Mouse (Mus musculus): ENCODE data around the gene Plin5. TPM values are rescaled to one million over a fixed set of nuclear protein-coding genes. Genes with fewer than 3 reads are reported as not detected.
"Not testable (repeated sequence)": the region's sequence is repeated elsewhere in the genome, so short reads cannot be mapped to it uniquely, and the experiment has no call there.

The Plin5 gene
- total RNA-seq, 4 experiments from 2014 or later = 16.5 to 31.3 (median 22.8) TPM

DNA sequence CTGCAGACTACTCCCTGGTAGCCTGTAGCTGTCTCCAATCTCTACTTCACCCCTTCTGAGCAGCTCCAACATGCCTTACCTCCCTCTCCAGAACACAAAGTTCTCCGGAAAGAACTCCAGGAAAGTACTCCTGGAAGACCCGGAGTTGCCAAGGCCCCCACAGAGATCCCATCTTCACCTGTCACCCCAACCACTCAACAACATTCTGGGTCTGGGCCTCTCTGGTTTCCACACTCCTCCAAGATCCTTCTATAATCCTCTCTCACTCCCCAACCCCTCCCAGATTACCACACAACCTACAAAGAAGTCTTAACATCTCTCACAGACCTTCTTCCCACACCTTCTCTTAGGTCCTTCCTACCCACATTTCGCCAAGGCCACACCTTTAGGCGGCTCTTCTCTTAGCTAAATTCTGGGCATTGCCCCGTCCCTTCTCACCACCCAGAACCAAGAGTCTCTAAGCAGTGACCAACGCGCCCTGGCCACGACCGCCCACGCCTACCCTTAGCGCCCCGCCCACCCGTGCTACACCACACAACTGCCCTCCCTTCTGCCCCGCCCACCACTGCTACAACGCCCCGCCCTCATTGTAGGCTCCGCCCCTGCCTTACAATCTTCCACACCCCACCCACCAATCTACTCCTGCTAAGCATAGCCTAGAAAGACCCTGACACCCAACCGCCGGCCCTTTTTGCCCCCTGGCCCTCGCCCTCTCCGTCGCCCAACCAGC, 43.1 kb downstream of the Plin5 start:
- DNase-seq (ENCODE audit: low spot score in 2 of 2) = peak; percentile 74 to 77

DNA sequence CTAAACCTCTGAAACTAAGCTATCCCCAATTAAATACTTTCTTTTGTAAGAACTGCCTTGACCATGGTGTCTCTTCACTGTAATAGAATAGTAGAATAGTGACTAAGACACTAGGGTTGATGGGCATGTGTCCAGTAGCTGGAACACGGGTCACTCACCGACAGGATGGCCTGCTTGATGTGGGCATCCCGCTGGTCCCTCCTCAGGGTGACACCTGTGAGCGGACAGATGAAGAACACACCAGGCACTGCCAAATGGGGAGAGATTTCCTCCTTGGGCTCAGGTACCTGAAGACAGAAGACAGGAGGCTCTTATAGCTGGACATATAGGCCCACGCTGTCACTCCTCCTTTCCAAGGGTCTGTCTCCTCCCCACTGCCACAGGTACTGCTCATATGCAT, 45.2 kb downstream of the Plin5 start:
- no peak for DNase-seq (ENCODE audit: low spot score in 2 of 2)

DNA sequence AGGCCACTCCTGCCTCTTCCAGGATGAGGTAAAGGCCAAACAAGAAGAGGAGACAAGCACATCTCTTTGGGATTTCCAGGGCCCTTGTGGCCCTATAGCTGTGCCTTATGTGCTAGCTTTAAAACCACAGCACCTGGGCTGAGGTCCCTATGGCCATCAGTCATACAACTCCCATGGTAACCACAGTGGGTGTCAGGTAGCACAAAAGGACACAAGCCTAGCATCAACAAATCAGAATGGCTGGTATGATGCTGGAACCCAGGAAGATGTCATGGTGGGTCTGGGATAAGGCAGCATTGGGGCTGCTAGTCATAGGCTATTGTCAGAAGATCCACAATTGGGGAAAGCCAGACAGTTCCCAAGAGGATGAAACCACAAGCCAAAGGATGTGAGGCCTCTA, 46.3 kb downstream of the Plin5 start:
- no peak for DNase-seq (ENCODE audit: low spot score in 2 of 2)

DNA sequence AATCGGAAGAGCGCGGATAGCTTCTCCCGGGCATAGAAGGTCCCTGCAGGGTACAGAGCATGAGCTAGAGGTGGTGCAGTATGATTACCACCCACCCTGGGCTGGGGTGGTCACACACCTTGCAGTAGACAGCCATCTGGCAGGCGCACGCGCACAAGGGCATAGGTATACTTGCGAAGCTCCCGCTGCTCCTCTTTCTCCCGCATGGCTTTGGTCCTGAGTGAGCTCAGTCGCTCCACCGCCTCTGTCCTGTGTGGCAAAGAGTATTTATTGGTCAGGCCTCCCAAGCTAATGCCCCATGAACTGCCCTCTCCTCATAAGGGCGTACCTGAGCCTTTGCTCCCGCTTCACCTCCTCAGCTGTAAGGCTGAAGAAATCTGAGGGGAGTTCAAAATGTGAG, 48.3 kb downstream of the Plin5 start:
- no peak for DNase-seq (ENCODE audit: low spot score in 2 of 2)

DNA sequence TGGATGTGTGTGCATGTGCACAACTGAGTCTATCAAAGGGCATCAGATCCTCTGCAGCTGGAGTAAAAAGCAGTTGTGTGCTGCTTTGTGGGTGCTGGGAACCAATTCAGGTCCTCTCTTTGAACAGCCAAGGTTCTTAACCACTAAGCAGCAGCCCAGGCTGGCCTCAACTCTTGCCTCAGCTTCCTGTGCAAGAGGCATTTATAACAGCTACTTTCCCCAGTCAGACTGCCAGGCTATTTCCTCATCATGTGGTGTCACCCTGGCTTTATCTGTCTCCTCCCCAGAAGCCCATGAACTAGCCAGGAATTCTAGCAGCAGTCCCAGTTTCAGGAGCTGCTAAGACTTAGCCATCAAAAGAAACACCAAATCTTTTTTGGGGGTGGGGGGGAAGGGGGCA, 50.9 kb downstream of the Plin5 start:
- DNase-seq (ENCODE audit: low spot score in 2 of 2) = no peak

DNA sequence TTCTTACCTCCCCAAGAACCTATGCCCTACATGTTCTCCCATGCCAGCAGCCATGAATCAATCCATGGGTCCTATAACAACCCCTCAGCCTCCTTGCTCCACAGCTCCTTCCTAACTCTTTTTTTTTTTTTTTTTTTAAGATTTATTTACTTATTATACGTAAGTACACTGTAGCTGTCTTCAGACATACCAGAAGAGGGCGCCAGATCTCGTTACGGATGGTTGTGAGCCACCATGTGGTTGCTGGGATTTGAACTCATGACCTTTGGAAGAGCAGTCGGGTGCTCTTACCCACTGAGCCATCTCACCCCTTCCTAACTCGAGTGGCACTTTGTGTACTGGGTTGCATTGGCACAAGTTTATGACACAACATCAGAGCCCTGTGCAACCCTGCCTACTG, 51.7 kb downstream of the Plin5 start:
- not testable (repeated sequence) for DNase-seq (ENCODE audit: low spot score in 2 of 2)

DNA sequence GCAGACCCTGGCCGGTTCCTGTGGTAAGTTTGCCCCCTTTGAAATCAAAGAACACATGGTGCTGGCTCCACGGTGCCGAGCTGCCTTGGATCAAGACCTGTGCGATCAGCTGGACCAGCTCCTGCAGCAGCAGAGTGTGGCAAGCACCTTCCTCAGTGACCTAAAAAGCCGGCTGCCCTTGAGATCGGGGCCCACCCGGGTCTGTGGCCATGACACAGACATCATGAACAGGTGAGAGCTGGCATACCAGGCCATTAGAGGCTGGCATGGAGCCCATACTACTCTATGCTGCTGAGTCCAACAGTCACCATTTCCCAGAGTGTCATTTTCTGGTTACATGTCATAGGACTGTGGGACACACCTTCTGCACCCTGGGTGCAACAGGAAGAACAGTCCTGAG, 55.3 kb downstream of the Plin5 start:
- no peak for DNase-seq (ENCODE audit: low spot score in 2 of 2)

Other genes with a start within 250 kb of the Plin5 start
- gene Zfp119a, start 238.7 kb downstream of the Plin5 start, total RNA-seq (2022) = 1 to 10 TPM; 3.5 to 4.4 (median 4.1) TPM
- gene Zfp959, start 225.5 kb downstream of the Plin5 start, total RNA-seq (2022) = 1 to 10 TPM; 2.5 to 3.1 (median 2.9) TPM
- 1 to 10 TPM; 3.9 to 4.3 (median 3.9) TPM for gene Zfp119b, start 168.1 kb downstream of the Plin5 start, total RNA-seq (2022)
- not detected for gene Ebi3, start 165.0 kb downstream of the Plin5 start, total RNA-seq (2022)
- 1 to 10 TPM; 7.0 to 9.1 (median 8.1) TPM for gene Yju2, start 158.5 kb downstream of the Plin5 start, total RNA-seq (2022)
- gene Shd, start 147.1 kb downstream of the Plin5 start, total RNA-seq (2022) = under 1 TPM in 2 of 4 experiments, not detected in 2; 0.31 TPM
- gene Fsd1, start 131.1 kb downstream of the Plin5 start, total RNA-seq (2022) = not detected
- 1 to 10 TPM; 1.7 to 3.2 (median 2.6) TPM for gene Stap2, start 112.0 kb downstream of the Plin5 start, total RNA-seq (2022)
- gene Mpnd, start 111.9 kb downstream of the Plin5 start, total RNA-seq (2022) = 10 to 100 TPM; 41.3 to 55.2 (median 42.4) TPM
- 1 to 10 TPM; 5.5 to 8.9 (median 7.6) TPM for gene Sh3gl1, start 81.0 kb downstream of the Plin5 start, total RNA-seq (2022)
- gene Chaf1a, start 77.2 kb downstream of the Plin5 start, total RNA-seq (2022) = 1 to 10 TPM in 1 of 4 experiments, under 1 TPM in 3; 0.47 to 1.6 (median 0.75) TPM
- gene Ubxn6, start 42.6 kb downstream of the Plin5 start, total RNA-seq (2022) = 10 to 100 TPM; 66.1 to 85.8 (median 74.4) TPM
- 10 to 100 TPM; 23.6 to 26.7 (median 26.0) TPM for gene Hdgfl2, start 38.0 kb downstream of the Plin5 start, total RNA-seq (2022)
- gene Plin4, start 7.8 kb downstream of the Plin5 start, total RNA-seq (2022) = 100 to 1,000 TPM; 133 to 313 (median 179) TPM
- 10 to 100 TPM; 10.7 to 24.5 (median 13.9) TPM for gene Lrg1, start 4.4 kb upstream of the Plin5 start, total RNA-seq (2022)
- 1 to 10 TPM; 1.4 to 2.7 (median 1.9) TPM for gene Sema6b, start 22.7 kb upstream of the Plin5 start, total RNA-seq (2022)
- under 1 TPM; 0.12 to 0.54 (median 0.25) TPM for gene Tnfaip8l1, start 44.9 kb upstream of the Plin5 start, total RNA-seq (2022)
- 10 to 100 TPM; 14.9 to 16.8 (median 15.3) TPM for gene Mydgf, start 66.3 kb upstream of the Plin5 start, total RNA-seq (2022)
- gene Dpp9, start 101.3 kb upstream of the Plin5 start, total RNA-seq (2022) = 10 to 100 TPM; 37.9 to 45.7 (median 43.0) TPM
- 100 to 1,000 TPM; 180 to 201 (median 196) TPM for gene Fem1a, start 139.2 kb upstream of the Plin5 start, total RNA-seq (2022)
- 1 to 10 TPM; 1.7 to 2.2 (median 2.0) TPM for gene Ticam1, start 159.2 kb upstream of the Plin5 start, total RNA-seq (2022)
- gene Plin3, start 175.3 kb upstream of the Plin5 start, total RNA-seq (2022) = 10 to 100 TPM; 22.9 to 44.8 (median 28.7) TPM
- not detected for gene Arrdc5, start 182.7 kb upstream of the Plin5 start, total RNA-seq (2022)
- gene Uhrf1, start 185.7 kb upstream of the Plin5 start, total RNA-seq (2022) = under 1 TPM; 0.18 to 0.67 (median 0.44) TPM
- gene Kdm4b, start 208.5 kb upstream of the Plin5 start, total RNA-seq (2022) = 10 to 100 TPM; 22.2 to 26.4 (median 22.8) TPM

Measured in gastrocnemius, adult 8-10 months (tissue).